In genomic region chr2:71134041-71134505, GRCm38 (mm10) we compare ENCODE assay signal across 1 mouse cellular context.
A peak's percentile ranks its signal among the peaks of the same experiment; 100 is the strongest.
TF ChIP-seq lines count a peak whose summit lies in the region.

No protein-coding gene starts in this region.

TF ChIP-seq in MEL, 35 proteins besides CTCF, POLR2A, EP300 and RAD21 (continued from another document):
- TF ChIP-seq MEF2A (IDR thresholded peaks at IDR 0.05; ENCODE audit: extremely low read depth, insufficient replicate concordance, low read depth, low read length, poor library complexity, severe bottlenecking) (no peak), TAL1 (IDR thresholded peaks at IDR 0.05; ENCODE audit: low read length) (peak; percentile 53), ELF1 (IDR thresholded peaks at IDR 0.05; ENCODE audit: low read depth, low read length) (no peak), CHD1 (IDR thresholded peaks at IDR 0.05; ENCODE audit: low read depth, low read length) (no peak), ZMIZ1 (IDR thresholded peaks at IDR 0.05; ENCODE audit: low read depth, low read length) (peak; percentile 71; the same call in 1 of the 2 replicates), KAT2A (conservative IDR thresholded peaks at IDR 0.05; ENCODE audit: low read depth, low read length) (no peak), MXI1 (IDR thresholded peaks at IDR 0.05; ENCODE audit: low read depth, low read length) (peak; percentile 89), GATA1 (IDR thresholded peaks at IDR 0.05; ENCODE audit: low read depth, low read length) (peak; percentile 58), MYC (IDR thresholded peaks at IDR 0.05; ENCODE audit: low read depth, low read length) (peak; percentile 93), TCF12 (IDR thresholded peaks at IDR 0.05; ENCODE audit: low read depth, low read length) (peak; percentile 58; the same call in 1 of the 2 replicates), HCFC1 (IDR thresholded peaks at IDR 0.05; ENCODE audit: low read depth, low read length) (peak; percentile 44; the same call in 1 of the 2 replicates), JUND (IDR thresholded peaks at IDR 0.05; ENCODE audit: low read depth, low read length) (0 out of 2 replicates have a peak, but pooled peaks have one; percentile 43), SMC3 (IDR thresholded peaks at IDR 0.05; ENCODE audit: low read depth, low read length) (no peak; the same call in 1 of the 2 replicates)
TF ChIP-seq in MEL: peak in this region for 19.
